Mouse (Mus musculus) thymus, adult 2 months (tissue): Measurements from ENCODE around the gene Sgsh.

ENCODE experiments used
- CTCF ChIP-seq: fragments of 200-500 bp; IDR thresholded peaks from 2 replicates; pipeline ENCODE4 v1.5.1; 2012; ENCODE audit warnings: mild to moderate bottlenecking, control low read depth, low read length, moderate library complexity, borderline replicate concordance; ENCODE audit not compliant: control insufficient read depth, poor library complexity, insufficient read depth; ENCODE audit errors: extremely low read depth
- POLR2A ChIP-seq: fragments of 200-500 bp; IDR thresholded peaks from 2 replicates; pipeline ENCODE4 v1.6.1; 2012; ENCODE audit warnings: mild to moderate bottlenecking, low read length, control low read depth, moderate library complexity; ENCODE audit not compliant: control insufficient read depth, poor library complexity, insufficient read depth; ENCODE audit errors: extremely low read depth

- TF ChIP-seq POLR2A (no peak; the same call in 1 of the 2 replicates), CTCF (no peak)
Observed at GRCm38 (mm10) chr11:119355443-119356385, at the start of gene Sgsh, which contains the start of gene Slc26a11.
